Mouse (Mus musculus) G1E (cell line): ENCODE data around the gene Il34. TPM values are rescaled to one million over a fixed set of nuclear protein-coding genes. Genes with fewer than 3 reads are reported as not detected.

Experiments
- ATAC-seq: 2 replicates; pipeline ENCODE4 v1.8.0; 2016; ENCODE audit warnings: mild to moderate bottlenecking; ENCODE audit not compliant: insufficient number of reproducible peaks, poor library complexity, low FRiP score, severe bottlenecking; ENCODE audit errors: extremely low read depth
- DNase-seq: peaks from one replicate; pipeline ENCODE4 v3.0.0; 2012; ENCODE audit warnings: low spot score
- H3K27me3 ChIP-seq: 2 replicates; pipeline ENCODE4 v1.6.1; 2012; ENCODE audit warnings: mild to moderate bottlenecking, low read length, inconsistent platforms; ENCODE audit not compliant: insufficient read depth
- H3K36me3 ChIP-seq: replicated peaks from 2 replicates; pipeline ENCODE3; 2012; ENCODE audit warnings: mild to moderate bottlenecking, inconsistent platforms
- H3K4me1 ChIP-seq: 2 replicates; pipeline ENCODE4 v1.6.1; 2012; ENCODE audit warnings: low read depth, low read length, inconsistent platforms, mixed read lengths; ENCODE audit not compliant: insufficient read depth
- H3K4me3 ChIP-seq: 2 replicates; pipeline ENCODE4 v1.5.1; 2012; ENCODE audit warnings: low read depth, mild to moderate bottlenecking, inconsistent platforms, low read length, moderate library complexity, mixed read lengths
- H3K9me3 ChIP-seq: replicated peaks from 2 replicates; pipeline ENCODE4 v1.6.1; 2012; ENCODE audit warnings: inconsistent platforms
- CTCF ChIP-seq: IDR thresholded peaks from 2 replicates; pipeline ENCODE4 v1.5.1; 2012; ENCODE audit warnings: low read depth, low read length, inconsistent platforms, mixed read lengths
- GATA1 ChIP-seq: IDR thresholded peaks from 2 replicates; pipeline ENCODE4 v1.6.1; 2012; ENCODE audit warnings: borderline replicate concordance, low read length, inconsistent platforms, mixed read lengths
- GATA2 ChIP-seq: IDR thresholded peaks from 2 replicates; pipeline ENCODE4 v1.6.1; 2012; ENCODE audit warnings: low read depth, low read length, inconsistent platforms, borderline replicate concordance
- POLR2AphosphoS5 ChIP-seq: IDR thresholded peaks from 2 replicates; pipeline ENCODE4 v1.6.1; 2012; ENCODE audit warnings: low read depth, low read length, inconsistent platforms; ENCODE audit not compliant: insufficient replicate concordance
- TAL1 ChIP-seq: conservative IDR thresholded peaks from 2 replicates; pipeline ENCODE4 v1.6.1; 2012; ENCODE audit warnings: low read depth, low read length, inconsistent platforms, mixed read lengths
- polyA plus RNA-seq: library from polyadenylated mRNA; stranded (reverse); fragments of >175 nt; gene quantifications from 2 replicates; pipeline ENCODE4 v1.2.3, GENCODE M21; 2012
- total RNA-seq, 2 experiments: library from RNA; stranded (forward) in 1 of 2; stranded (reverse) in 1 of 2; fragments of 200-1000 nt in 1 of 2; fragments of >200 nt in 1 of 2; fragmentation: Nextera tagmentation in 1 of 2; gene quantifications; 2 replicates each; pipeline ENCODE4 v1.2.3; 2014 to 2017

Gene Il34
- total and polyA plus RNA-seq, 3 experiments = not detected

DNA sequence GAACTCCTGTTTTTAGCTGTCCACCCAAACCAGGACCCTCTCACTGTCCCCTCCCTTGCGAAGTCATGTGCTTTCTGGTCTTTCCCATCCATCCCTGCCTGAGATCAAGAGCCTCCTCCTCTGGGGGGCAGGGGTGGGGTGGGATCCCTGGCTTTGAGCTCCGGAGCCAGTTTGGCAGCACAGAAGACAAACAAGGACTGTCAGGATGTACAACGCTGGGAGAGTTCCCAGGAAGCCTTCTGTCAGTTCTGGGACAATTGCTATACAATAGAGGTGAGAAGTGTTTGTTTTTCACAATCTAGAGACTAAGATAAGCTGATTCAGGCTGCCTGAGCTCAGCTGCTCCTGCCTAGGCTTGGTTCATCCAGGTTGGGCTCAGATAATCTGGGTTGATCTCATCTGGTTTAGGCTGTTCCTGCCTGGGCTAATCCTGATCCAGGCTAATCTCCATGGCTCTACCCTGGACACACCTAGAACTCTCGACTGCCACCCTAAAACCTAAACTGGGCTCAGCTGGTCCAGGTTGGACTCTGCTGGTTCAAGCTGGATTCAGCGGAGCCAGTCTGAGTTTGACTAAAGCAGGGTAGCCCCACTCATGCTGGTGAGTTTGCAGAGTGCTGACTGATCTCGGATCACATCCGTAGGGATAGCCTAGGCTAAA is 45.3 kb downstream of the Il34 start:
- H3K27me3 ChIP-seq = peaks cover 42% of the 10 kb centered on the region
- DNase-seq (no peak), ATAC-seq (no peak)
- H3K4me1 ChIP-seq = 0 out of 2 replicates have a peak, but pooled peaks cover 2% of the 10 kb centered on the region
- H3K36me3 ChIP-seq = no peaks in the 10 kb centered on the region
- no peak overlapping the region for H3K4me3 ChIP-seq
- H3K9me3 ChIP-seq = no peaks in the 10 kb centered on the region
- TF ChIP-seq CTCF = no peak
- no peak for TF ChIP-seq POLR2AphosphoS5
- no peak for TF ChIP-seq GATA2

GRCm38 (mm10) chr8:110756196-110756595 is 49.5 kb downstream of the Il34 start:
- DNase-seq (no peak), ATAC-seq (no peak)
- H3K36me3 ChIP-seq = no peaks in the 10 kb centered on the region
- peaks cover 68% of the 10 kb centered on the region for H3K27me3 ChIP-seq
- H3K9me3 ChIP-seq = no peaks in the 10 kb centered on the region
- H3K4me1 ChIP-seq = 0 out of 2 replicates have a peak, but pooled peaks cover 2% of the 10 kb centered on the region
- no peak overlapping the region for H3K4me3 ChIP-seq
- no peak for TF ChIP-seq TAL1
- TF ChIP-seq GATA1 = no peak
- no peak for TF ChIP-seq CTCF
- TF ChIP-seq POLR2AphosphoS5 = no peak
- TF ChIP-seq GATA2 = no peak

DNA sequence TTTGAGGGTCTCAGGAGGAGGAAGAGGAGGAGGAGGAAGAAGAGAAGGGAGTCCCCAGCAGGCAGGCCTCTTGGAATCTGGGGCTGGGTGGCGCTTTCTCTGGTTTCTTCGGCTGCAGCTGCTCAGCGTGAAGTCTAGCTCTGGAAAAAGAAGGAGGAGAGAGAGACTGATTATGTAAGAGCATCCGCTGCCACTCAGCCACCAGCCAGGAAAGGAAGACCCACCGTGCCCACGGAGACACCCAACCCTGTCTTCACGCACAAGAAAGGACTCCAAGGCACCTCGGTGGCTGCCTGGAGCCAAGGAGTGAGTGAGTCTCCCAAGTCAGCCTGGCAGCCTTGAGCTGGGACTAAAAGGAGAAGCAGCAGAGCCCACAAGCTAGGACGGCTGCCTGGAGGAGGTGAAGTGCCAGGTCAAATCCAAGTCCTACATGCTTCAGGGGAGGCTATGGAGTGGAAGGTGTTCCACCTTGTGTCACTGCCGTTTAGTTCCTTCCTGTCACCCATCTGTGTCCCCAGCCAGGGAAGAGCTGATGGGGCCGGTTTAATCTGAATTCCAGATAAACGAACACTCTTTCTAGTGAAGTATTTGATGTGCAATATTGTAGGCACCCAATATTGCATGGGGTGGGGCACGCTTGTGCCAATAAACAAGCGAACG is 50.1 kb downstream of the Il34 start:
- Histone ChIP-seq H3K4me3 (no peak overlapping the region), H3K36me3 (no peaks in the 10 kb centered on the region), H3K27me3 (peaks cover 68% of the 10 kb centered on the region), H3K4me1 (0 out of 2 replicates have a peak, but pooled peaks cover 2% of the 10 kb centered on the region), H3K9me3 (no peaks in the 10 kb centered on the region)
- TF ChIP-seq CTCF (no peak), GATA1 (no peak), TAL1 (no peak), POLR2AphosphoS5 (no peak), GATA2 (no peak)
- no peak for ATAC-seq
- DNase-seq = no peak

DNA sequence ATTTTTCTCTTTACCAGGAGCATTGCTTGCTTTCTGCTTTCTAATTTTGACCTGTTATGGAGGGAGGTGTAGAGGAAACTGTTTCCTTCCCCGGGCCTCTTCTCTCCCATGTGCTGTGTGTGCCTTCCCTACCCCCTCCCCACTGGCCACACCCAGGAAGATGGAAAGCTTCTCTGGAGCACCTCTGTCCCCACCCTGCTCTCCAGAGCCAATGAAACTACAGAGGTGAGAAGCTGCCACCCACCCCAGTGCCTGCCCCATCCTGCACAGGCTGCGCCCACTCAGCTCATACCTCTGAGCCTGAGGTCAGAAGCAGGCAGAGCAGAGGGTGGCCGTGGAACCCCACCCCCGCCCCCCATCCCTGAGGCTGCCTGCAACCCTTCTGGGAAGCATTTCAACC is 51.0 kb downstream of the Il34 start:
- Histone ChIP-seq H3K9me3 (no peaks in the 10 kb centered on the region), H3K36me3 (no peaks in the 10 kb centered on the region), H3K4me3 (no peak overlapping the region), H3K4me1 (0 out of 2 replicates have a peak, but pooled peaks cover 2% of the 10 kb centered on the region), H3K27me3 (peaks cover 62% of the 10 kb centered on the region)
- TF ChIP-seq POLR2AphosphoS5 = no peak
- no peak for TF ChIP-seq TAL1
- no peak for TF ChIP-seq CTCF
- TF ChIP-seq GATA1 = no peak
- ATAC-seq = no peak
- no peak for DNase-seq

DNA sequence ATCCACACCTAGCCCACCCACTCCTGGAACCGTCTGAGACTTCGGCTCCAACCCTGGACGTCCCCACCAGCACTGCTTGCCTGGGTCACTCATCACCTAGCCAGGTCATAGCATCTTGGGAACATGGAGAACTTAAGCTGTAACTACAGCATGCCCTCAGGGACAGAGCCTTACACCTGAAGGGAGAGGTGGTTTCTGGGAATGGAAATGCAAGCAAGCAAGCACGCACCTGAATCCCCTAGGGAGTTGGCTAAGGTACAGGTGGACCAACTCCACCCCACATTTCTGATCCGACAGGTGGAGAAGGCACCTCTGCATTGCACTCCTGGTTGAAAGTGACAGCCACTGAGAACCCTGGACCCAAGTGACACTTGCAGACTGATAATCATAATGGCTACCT is 54.2 kb downstream of the Il34 start:
- Histone ChIP-seq H3K9me3 (no peaks in the 10 kb centered on the region), H3K4me3 (no peak overlapping the region), H3K36me3 (no peaks in the 10 kb centered on the region), H3K4me1 (0 out of 2 replicates have a peak, but pooled peaks cover 2% of the 10 kb centered on the region), H3K27me3 (peaks cover 60% of the 10 kb centered on the region)
- TF ChIP-seq POLR2AphosphoS5 = no peak
- TF ChIP-seq GATA1 = no peak
- TF ChIP-seq GATA2 = no peak
- no peak for TF ChIP-seq TAL1
- no peak for TF ChIP-seq CTCF
- DNase-seq = no peak
- ATAC-seq = no peak

- no peak for DNase-seq
- ATAC-seq = no peak
- Histone ChIP-seq H3K27me3 (peaks cover 56% of the 10 kb centered on the region), H3K36me3 (no peaks in the 10 kb centered on the region), H3K9me3 (peaks cover under 1% of the 10 kb centered on the region), H3K4me1 (no peaks in the 10 kb centered on the region), H3K4me3 (no peak overlapping the region)
- TF ChIP-seq CTCF (no peak), TAL1 (no peak), GATA1 (no peak), GATA2 (no peak), POLR2AphosphoS5 (no peak)
Observed at GRCm38 (mm10) chr8:110750269-110750668, 55.5 kb downstream of the Il34 start.
